Mouse (Mus musculus) embryo, embryonic 9.5 days (tissue): Measurements from ENCODE around the gene Evc2.

ENCODE experiments used
- DNase-seq: peaks from one replicate; pipeline ENCODE4 v3.0.0-alpha.2; 2017; ENCODE audit errors: extremely low spot score

Evc2 gene

DNA sequence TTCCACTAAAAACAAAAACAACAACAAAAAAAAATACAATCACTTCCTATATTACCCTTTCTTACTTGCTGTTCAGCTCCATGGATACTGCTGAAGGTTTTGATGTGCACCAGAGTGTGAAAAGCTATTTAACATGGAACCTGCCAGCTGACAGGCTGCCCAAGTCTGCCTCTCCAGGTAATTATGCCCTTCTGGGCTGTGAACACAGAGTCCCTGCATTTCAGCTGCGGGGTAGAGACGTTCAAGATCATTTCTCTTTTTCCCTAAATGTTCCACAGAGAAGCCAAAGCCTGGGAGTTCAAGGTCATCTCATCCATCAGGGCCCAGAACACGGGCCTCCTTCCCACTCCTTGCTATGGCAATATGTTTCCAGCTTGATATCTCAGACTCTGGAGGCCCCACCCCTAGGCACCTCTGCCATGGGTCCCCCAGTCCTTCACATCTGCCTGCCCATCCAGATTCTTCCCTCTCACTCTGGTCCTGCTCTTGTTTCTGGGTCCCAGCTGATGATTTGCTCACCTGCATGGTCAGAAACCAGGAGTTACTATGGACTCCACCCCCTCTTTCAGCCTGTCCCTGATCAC, 133.8 kb downstream of the Evc2 start:
- no peak for DNase-seq
